Mouse (Mus musculus): Measurements from ENCODE around the gene Tnip1.

Gene Tnip1

GRCm38 (mm10) chr11:54868445-54868844 is 94.3 kb downstream of the Tnip1 start:
- no peak for DNase-seq

- no peak for DNase-seq
These were observed 94.7 kb downstream of the Tnip1 start for GRCm38 (mm10) chr11:54867903-54868434.

- no peak for DNase-seq
These were observed 95.7 kb downstream of the Tnip1 start for GRCm38 (mm10) chr11:54867049-54867385.

- peak; percentile 95 for DNase-seq
These were observed 96.3 kb downstream of the Tnip1 start, which contains the start of gene Hint1 for GRCm38 (mm10) chr11:54866119-54867048. Gene Hint1 (plus strand): TSS chr11:54866383.

GRCm38 (mm10) chr11:54865330-54866085 is 97.2 kb downstream of the Tnip1 start:
- DNase-seq, result no peak

GRCm38 (mm10) chr11:54862621-54863520 is 99.8 kb downstream of the Tnip1 start:
- DNase-seq, result peak; percentile 52

- no peak for DNase-seq
These were observed 101.0 kb downstream of the Tnip1 start for GRCm38 (mm10) chr11:54861471-54862420.
